Mouse (Mus musculus): ENCODE data around the gene Gm128. TPM values are rescaled to one million over a fixed set of nuclear protein-coding genes. Genes with fewer than 3 reads are reported as not detected.

Gene Gm128
- polyA plus RNA-seq, 1 experiment from 2014 or later, result 0.55 TPM

DNA sequence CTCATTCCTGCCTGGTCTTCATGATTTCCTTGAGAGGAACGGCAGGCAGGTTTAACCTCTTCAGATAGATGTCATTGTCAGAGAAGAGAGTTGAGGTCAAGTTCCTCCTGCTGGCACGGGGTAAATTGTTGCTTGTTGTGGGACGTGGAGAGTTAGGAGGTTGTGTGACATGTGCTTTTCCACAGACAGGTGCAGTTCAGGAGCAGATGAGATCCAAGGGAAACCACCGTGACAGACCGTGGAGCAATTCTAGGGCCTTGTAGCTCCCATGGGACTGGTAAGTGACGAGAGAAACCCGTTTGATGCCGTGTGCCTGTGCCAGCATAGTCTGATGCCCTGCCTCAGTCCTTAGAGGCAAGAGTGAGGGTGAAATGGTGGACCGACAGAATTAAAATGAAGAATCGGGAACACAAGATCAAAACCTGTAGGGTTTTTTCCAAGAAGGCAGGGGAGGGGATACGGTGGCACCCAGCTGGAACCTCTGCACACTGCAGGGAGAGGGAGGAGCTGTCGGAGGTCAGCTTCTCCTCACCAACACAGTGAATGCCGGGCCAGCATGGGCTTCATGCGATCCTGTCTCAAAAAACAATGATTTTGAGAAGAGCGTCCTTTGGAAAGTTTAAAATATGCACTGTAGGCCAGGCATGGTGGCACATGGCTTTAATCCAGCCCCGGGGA lies 8.0 kb downstream of the Gm128 start:
- Histone ChIP-seq H3K9me3 (ENCODE audit: low read length) (no peaks in the 10 kb centered on the region), H3K4me2 (replicated peaks; ENCODE audit: low read depth, low read length) (no peak overlapping the region)
- no peak for ATAC-seq (ENCODE audit: low FRiP score, low TSS enrichment)

DNA sequence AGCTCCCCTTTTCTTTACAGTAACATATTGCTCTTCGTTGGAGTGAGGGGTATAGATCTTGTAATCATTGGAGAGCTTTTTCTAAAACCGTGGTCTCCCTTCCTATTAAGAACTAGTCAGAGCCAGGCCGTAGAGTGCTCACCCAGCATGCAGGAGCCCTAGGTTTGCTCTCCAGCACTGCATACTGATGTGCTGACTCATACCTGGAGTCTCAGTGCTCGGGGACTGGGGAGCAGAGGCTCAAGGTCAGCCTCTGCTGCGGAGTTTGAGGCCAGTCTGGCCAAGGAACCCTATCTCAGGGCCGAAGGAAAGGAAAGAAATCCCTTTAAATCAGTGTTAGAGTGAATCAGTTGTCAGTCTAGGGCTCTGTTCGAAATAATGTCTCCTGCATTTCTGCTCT lies 8.6 kb downstream of the Gm128 start:
- 79% methylated on average over 7 of the region's 7 CpGs for WGBS
- no peak overlapping the region for H3K9ac ChIP-seq (replicated peaks; ENCODE audit: low read length)
- H3K4me1 ChIP-seq (ENCODE audit: insufficient read depth, low read length), result peaks cover 26% of the 10 kb centered on the region
- H3K36me3 ChIP-seq (ENCODE audit: insufficient read depth, low read length), result peaks cover 43% of the 10 kb centered on the region
- no peaks in the 10 kb centered on the region for H3K9me3 ChIP-seq (ENCODE audit: low read length)
- no peak overlapping the region for H3K4me2 ChIP-seq (replicated peaks; ENCODE audit: low read depth, low read length)
- H3K27ac ChIP-seq (ENCODE audit: low read length), result peak overlapping the region; percentile 76
- H3K27me3 ChIP-seq (ENCODE audit: insufficient read depth, low read length), result no peaks in the 10 kb centered on the region
- no peak for ATAC-seq (ENCODE audit: low FRiP score, low TSS enrichment)
- H3K4me3 ChIP-seq (ENCODE audit: low read length), result no peak overlapping the region

More for the DNA sequence above, 8.0 kb downstream of the Gm128 start:
- Histone ChIP-seq H3K4me1 (ENCODE audit: insufficient read depth, low read length) (peaks cover 26% of the 10 kb centered on the region), H3K4me3 (ENCODE audit: low read length) (no peak overlapping the region), H3K36me3 (ENCODE audit: insufficient read depth, low read length) (peaks cover 49% of the 10 kb centered on the region), H3K27ac (ENCODE audit: low read length) (peak overlapping the region; percentile 76), H3K27me3 (ENCODE audit: insufficient read depth, low read length) (no peaks in the 10 kb centered on the region), H3K9ac (replicated peaks; ENCODE audit: low read length) (no peak overlapping the region)
- WGBS, result 74% methylated on average over 16 of the region's 16 CpGs

DNA sequence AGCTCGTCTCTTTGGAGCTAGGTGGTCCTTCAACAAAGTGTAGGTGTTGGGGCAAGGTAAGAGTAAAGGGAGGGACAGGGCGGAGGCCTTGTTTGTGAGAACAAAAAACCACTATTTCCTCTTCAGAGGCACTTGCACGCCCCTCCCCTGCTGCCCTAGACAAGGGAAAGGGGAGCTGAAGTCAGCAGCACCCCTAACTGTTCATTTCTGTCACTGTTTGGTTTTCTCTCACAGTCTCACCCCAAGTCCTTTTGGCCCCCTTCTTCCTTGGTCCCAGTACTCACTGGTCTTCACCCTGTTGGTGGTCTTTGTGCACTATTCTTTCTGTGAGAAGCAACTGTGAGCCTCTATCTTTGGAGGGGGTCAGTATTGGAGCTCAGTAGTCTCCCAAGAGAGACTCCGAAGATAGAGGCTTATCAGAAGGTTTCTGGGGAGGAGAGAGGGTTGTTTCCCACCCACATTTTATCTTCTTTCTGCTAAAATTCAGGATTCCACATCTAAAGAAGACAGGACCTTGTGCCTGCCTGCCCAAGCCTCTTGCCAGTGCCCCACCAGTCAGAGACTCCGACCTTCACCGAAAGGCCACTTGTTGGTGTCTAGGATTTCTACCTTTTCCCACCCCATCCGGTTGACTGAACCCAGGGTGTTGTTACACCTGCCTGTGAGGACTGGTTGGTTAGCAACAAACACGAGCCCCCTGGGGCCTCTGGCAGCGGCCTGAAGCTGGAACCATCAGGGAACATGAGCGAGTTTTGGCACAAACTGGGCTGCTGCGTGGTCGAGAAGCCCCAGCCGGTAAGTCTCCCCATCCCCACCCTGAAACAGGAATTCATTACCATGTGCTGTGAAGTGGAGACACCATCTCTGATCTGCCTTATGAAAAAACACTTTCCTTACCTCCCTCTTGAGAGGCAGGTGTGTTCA lies 9.8 kb downstream of the Gm128 start, which contains the start of gene Mllt11:
Mllt11 (minus strand) TSS at position 874 of the 924 bp plus-strand sequence.
- Histone ChIP-seq H3K4me3 (ENCODE audit: low read length) (peak within 1 kb of the TSS; percentile 87), H3K36me3 (ENCODE audit: insufficient read depth, low read length) (peaks cover 38% of the 10 kb centered on the region), H3K4me2 (replicated peaks; ENCODE audit: low read depth, low read length) (peak within 1 kb of the TSS; percentile 88), H3K27me3 (ENCODE audit: insufficient read depth, low read length) (no peaks in the 10 kb centered on the region), H3K9ac (replicated peaks; ENCODE audit: low read length) (peak within 1 kb of the TSS; percentile 97), H3K4me1 (ENCODE audit: insufficient read depth, low read length) (peaks cover 32% of the 10 kb centered on the region), H3K9me3 (ENCODE audit: low read length) (no peaks in the 10 kb centered on the region), H3K27ac (ENCODE audit: low read length) (peak within 1 kb of the TSS; percentile 98)
- ATAC-seq (ENCODE audit: low FRiP score, low TSS enrichment), result no peak
- WGBS, result 54% methylated on average over 13 of the region's 13 CpGs

DNA sequence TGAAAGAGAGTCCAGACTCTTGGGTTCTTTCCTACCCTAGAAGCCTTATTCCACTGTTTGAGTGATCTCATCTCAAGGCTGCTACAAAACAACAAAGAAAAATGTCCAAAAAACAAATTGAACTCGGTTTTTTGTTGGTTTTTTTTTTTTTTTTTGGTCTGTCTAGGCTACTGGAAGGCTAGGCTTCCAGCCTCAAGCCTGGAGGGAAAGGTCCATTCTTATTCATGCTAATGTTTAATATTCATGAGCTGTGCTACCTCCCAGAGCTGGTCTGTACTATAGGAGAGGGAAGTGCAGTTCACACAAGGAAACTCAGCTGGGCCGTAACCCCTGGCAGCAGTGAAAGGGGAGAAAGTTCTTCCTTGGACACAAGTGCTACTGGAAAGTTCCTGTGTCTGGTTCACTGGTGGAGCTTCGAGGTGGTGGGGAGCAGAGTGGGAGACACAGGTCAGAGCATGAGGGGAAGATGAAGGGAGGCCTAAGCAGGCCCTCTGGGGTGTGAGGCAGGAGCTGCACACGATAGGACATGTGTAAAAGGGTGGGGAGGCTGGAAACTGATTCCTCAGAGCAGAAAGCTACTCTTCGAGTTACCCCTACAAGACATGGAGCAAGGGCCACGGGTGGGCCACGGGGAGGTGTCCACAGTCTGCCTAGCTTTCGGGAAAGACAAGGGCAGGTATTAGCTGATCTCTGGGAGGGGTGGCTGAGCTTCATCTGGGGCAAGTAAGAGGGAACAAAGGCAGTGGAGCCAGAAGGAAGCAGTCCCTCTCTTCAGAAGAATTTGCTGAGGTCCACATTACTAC lies 10.7 kb downstream of the Gm128 start:
- H3K4me1 ChIP-seq (ENCODE audit: insufficient read depth, low read length), result peaks cover 32% of the 10 kb centered on the region

DNA sequence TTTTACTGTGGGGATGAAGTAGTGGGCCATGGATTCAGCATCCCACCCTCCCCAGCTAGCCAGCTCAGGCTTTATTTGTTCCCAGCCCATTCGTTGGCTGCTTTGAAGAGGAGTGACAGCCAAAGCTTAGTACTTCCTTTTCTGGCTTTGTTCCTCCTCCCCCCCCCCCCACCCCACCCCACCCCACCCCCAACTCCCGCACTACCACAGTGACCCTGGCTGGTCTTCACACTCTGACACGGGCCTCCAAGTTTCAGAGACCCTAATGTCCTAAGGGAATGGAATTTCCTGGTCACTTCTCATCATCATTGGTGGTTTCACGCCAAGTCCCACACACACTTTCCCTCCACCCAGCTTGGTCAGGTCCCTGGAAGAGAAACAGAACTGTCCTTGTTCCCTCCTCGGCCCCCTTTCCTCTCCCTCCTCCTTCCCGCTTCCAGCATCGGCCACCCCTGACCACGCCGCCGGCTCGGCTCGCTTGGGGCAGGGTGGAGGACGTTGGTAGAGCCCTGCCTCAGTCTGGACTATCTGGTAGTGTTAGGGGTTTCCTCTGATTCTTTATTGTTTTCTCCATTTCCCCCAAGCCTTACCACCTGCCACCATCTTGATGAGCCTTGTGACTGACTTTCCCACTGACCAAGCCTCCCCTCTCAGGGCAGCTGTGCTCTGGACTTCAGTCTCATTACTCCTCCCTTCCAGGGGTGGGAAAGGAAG lies 11.5 kb downstream of the Gm128 start:
- WGBS, result 2% methylated on average over 13 of the region's 13 CpGs
- no peaks in the 10 kb centered on the region for H3K9me3 ChIP-seq (ENCODE audit: low read length)
- H3K4me3 ChIP-seq (ENCODE audit: low read length), result peak overlapping the region; percentile 87
- peak; percentile 20 for ATAC-seq (ENCODE audit: low FRiP score, low TSS enrichment)
- no peaks in the 10 kb centered on the region for H3K27me3 ChIP-seq (ENCODE audit: insufficient read depth, low read length)
- peak overlapping the region; percentile 97 for H3K9ac ChIP-seq (replicated peaks; ENCODE audit: low read length)
- peaks cover 32% of the 10 kb centered on the region for H3K4me1 ChIP-seq (ENCODE audit: insufficient read depth, low read length)
- H3K27ac ChIP-seq (ENCODE audit: low read length), result peak overlapping the region; percentile 98
- H3K4me2 ChIP-seq (replicated peaks; ENCODE audit: low read depth, low read length), result peak overlapping the region; percentile 88
- peaks cover 38% of the 10 kb centered on the region for H3K36me3 ChIP-seq (ENCODE audit: insufficient read depth, low read length)

More for the DNA sequence above, 10.7 kb downstream of the Gm128 start:
- Histone ChIP-seq H3K4me2 (replicated peaks; ENCODE audit: low read depth, low read length) (peak overlapping the region; percentile 88), H3K4me3 (ENCODE audit: low read length) (peak overlapping the region; percentile 87), H3K27ac (ENCODE audit: low read length) (peak overlapping the region; percentile 98), H3K9ac (replicated peaks; ENCODE audit: low read length) (peak overlapping the region; percentile 97), H3K9me3 (ENCODE audit: low read length) (no peaks in the 10 kb centered on the region), H3K36me3 (ENCODE audit: insufficient read depth, low read length) (peaks cover 38% of the 10 kb centered on the region), H3K27me3 (ENCODE audit: insufficient read depth, low read length) (no peaks in the 10 kb centered on the region)
- 35% methylated on average over 8 of the region's 8 CpGs for WGBS
- peak; percentile 25; the same call in 1 of the 2 replicates for ATAC-seq (ENCODE audit: low FRiP score, low TSS enrichment)

DNA sequence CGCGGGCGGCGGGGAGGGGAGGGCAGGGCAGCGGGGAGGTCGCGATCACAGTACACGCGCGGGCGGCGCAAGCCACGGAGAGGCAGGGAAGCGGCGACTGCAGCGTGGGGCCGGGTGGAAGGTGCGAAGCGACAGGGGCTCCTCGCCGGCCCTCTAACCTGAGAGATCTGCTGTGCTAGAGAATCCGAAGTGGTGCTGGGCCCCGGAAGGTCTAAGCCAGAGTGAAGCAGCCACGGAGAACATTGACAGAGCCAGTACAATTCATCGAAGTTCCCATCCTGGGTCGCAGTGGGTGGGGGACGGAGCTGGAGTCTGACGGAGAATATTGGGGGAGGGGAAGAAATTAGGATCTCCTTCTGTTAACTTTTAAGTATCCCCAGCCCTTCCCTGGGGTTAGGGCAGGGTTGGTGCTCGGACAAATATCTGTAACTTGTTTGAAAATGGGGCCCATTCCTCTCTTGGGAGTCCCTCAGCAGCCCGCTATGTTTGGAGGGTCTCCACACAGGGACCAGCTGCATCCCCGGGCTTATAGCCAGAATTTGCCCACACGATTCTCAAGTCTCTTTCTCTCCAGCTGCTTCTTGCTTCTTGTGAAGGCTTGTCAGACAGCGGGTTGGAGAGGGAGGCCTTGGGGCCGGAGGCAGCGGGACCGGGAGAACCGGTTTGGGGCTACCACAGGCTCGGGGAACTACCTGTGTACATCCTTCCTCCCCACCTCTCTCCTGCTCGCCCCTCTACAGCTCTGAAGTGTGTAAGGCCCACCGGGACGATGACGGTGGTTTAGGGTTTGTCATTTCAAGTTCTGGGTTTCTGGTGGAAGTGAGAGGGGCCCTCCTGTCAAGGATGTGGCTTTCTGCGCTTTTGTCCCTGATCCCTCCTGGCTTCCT lies 12.3 kb downstream of the Gm128 start:
- Histone ChIP-seq H3K4me3 (ENCODE audit: low read length) (peak overlapping the region; percentile 87), H3K36me3 (ENCODE audit: insufficient read depth, low read length) (peaks cover 34% of the 10 kb centered on the region), H3K27me3 (ENCODE audit: insufficient read depth, low read length) (no peaks in the 10 kb centered on the region), H3K9ac (replicated peaks; ENCODE audit: low read length) (peak overlapping the region; percentile 97), H3K4me1 (ENCODE audit: insufficient read depth, low read length) (peaks cover 40% of the 10 kb centered on the region), H3K27ac (ENCODE audit: low read length) (peak overlapping the region; percentile 98), H3K4me2 (replicated peaks; ENCODE audit: low read depth, low read length) (peak overlapping the region; percentile 88), H3K9me3 (ENCODE audit: low read length) (no peaks in the 10 kb centered on the region)
- under 1% methylated on average over 41 of the region's 43 CpGs for WGBS
- peak; percentile 24 for ATAC-seq (ENCODE audit: low FRiP score, low TSS enrichment)

DNA sequence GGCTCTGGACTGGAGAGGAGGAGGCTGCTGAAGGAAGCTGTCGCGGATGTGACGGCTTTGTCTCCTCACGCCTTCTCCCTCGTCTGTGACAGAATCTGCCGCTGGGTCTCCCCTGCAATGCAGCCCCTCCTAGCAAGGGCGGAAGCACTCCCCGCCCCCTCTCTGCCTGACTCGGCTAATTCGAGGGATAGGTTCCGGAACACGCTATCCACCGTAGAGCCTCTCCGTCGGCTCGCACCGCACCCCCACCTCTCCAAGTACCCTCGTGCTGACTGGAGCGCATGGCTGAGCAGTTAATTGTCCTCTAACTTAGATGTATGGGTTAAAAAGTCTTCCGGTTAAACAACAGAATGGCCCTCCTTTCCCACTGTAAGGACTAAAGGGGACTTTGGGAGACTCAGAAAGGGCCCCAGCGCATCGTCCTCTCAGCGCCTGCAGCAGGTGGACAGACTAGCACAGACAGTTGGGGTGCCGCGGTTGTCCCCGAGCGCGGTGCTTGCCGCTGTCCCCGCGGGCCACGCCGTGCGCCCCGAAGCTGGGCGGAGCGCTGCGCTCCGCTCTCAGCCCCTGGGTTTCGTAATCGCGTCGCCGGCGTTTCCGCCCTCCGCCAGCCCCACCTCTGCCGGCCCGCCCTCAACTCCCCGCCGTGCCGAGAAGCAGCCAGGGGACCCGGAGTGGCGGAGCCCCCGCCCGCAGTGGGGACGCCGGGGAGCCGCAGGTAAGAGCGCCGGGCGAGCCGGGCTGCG lies 13.1 kb downstream of the Gm128 start, which contains the start of gene Cdc42se1:
Cdc42se1 (plus strand) TSS at position 585 of the 746 bp plus-strand sequence.
- no peaks in the 10 kb centered on the region for H3K27me3 ChIP-seq (ENCODE audit: insufficient read depth, low read length)

DNA sequence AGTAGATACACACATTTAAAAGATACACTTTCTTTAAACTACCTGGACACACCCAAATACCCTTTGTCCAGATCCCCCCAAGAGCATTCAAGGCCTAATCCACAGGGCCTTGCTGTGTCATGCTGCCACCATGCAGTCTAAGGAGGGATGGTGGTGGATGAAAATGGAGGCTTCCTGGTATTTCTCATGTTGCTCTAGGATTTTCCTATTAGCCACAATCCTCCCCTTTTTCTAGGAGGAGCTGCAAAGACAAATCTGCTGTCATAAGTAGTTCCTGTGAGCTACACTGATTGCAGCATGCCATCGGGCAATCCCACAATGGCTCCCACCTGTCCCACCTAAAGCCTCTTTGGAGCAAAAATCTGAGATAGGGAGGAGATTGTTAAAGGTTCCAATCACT lies 14.2 kb downstream of the Gm128 start:
- Histone ChIP-seq H3K4me3 (ENCODE audit: low read length) (peak overlapping the region; percentile 87), H3K27ac (ENCODE audit: low read length) (peak overlapping the region; percentile 70), H3K4me2 (replicated peaks; ENCODE audit: low read depth, low read length) (peak overlapping the region; percentile 88), H3K9ac (replicated peaks; ENCODE audit: low read length) (peak overlapping the region; percentile 62), H3K4me1 (ENCODE audit: insufficient read depth, low read length) (peaks cover 41% of the 10 kb centered on the region), H3K9me3 (ENCODE audit: low read length) (no peaks in the 10 kb centered on the region), H3K36me3 (ENCODE audit: insufficient read depth, low read length) (peaks cover 31% of the 10 kb centered on the region), H3K27me3 (ENCODE audit: insufficient read depth, low read length) (no peaks in the 10 kb centered on the region)
- no peak for ATAC-seq (ENCODE audit: low FRiP score, low TSS enrichment)
- WGBS, result 15% methylated on average over 1 of the region's 1 CpGs

More for the DNA sequence above, 13.1 kb downstream of the Gm128 start, which contains the start of gene Cdc42se1:
- H3K27ac ChIP-seq (ENCODE audit: low read length), result peak within 1 kb of the TSS; percentile 98
- H3K4me3 ChIP-seq (ENCODE audit: low read length), result peak within 1 kb of the TSS; percentile 87
- peak; percentile 89 for ATAC-seq (ENCODE audit: low FRiP score, low TSS enrichment)
- peak within 1 kb of the TSS; percentile 88 for H3K4me2 ChIP-seq (replicated peaks; ENCODE audit: low read depth, low read length)
- peak within 1 kb of the TSS; percentile 97 for H3K9ac ChIP-seq (replicated peaks; ENCODE audit: low read length)
- WGBS, result under 1% methylated on average over 64 of the region's 64 CpGs
- peaks cover 33% of the 10 kb centered on the region for H3K36me3 ChIP-seq (ENCODE audit: insufficient read depth, low read length)
- no peaks in the 10 kb centered on the region for H3K9me3 ChIP-seq (ENCODE audit: low read length)
- peaks cover 41% of the 10 kb centered on the region for H3K4me1 ChIP-seq (ENCODE audit: insufficient read depth, low read length)
